Mouse (Mus musculus) CH12F3 (cell line): Measurements from ENCODE around the gene Ano6.

Source experiments
- in situ Hi-C: fragments of 300-500 bp; cut with MboI; formaldehyde crosslinking; loops from 2 replicates; pipeline ENCODE4 v1.14.3; 2020; ENCODE audit warnings: low sequenced_read_pairs

Gene Ano6

GRCm38 (mm10) chr15:95794611-95795565 lies 4.2 kb downstream of the Ano6 start:
- in situ Hi-C loops: loop anchor here (25.0 kb wide), 1 partner anchor 492 kb away; the partner anchor contains the start of gene Arid2

GRCm38 (mm10) chr15:95796062-95796461 lies 5.4 kb downstream of the Ano6 start:
- in situ Hi-C loops: loop anchor here (25.0 kb wide), 1 partner anchor 491 kb away; the partner anchor contains the start of gene Arid2

GRCm38 (mm10) chr15:95797144-95797983 lies 6.7 kb downstream of the Ano6 start:
- in situ Hi-C loops: loop anchor here (25.0 kb wide), 1 partner anchor 490 kb away; the partner anchor contains the start of gene Arid2

GRCm38 (mm10) chr15:95798266-95798665 lies 7.6 kb downstream of the Ano6 start:
- in situ Hi-C loops: loop anchor here (25.0 kb wide), 1 partner anchor 489 kb away; the partner anchor contains the start of gene Arid2

GRCm38 (mm10) chr15:95799632-95800031 lies 9.0 kb downstream of the Ano6 start:
- in situ Hi-C loops: loop anchor here (25.0 kb wide), 1 partner anchor 488 kb away; the partner anchor contains the start of gene Arid2

GRCm38 (mm10) chr15:95800051-95800450 lies 9.4 kb downstream of the Ano6 start:
- in situ Hi-C loops: no loop called here

GRCm38 (mm10) chr15:95801261-95801979 lies 10.8 kb downstream of the Ano6 start:
- in situ Hi-C loops: no loop called here

GRCm38 (mm10) chr15:95802140-95802539 lies 11.5 kb downstream of the Ano6 start:
- in situ Hi-C loops: no loop called here

GRCm38 (mm10) chr15:95802762-95803161 lies 12.1 kb downstream of the Ano6 start:
- in situ Hi-C loops: no loop called here

GRCm38 (mm10) chr15:95803484-95803883 lies 12.8 kb downstream of the Ano6 start:
- in situ Hi-C loops: no loop called here

- in situ Hi-C loops: no loop called here
These were observed 13.6 kb downstream of the Ano6 start for GRCm38 (mm10) chr15:95804255-95804654.

GRCm38 (mm10) chr15:95805022-95805471 lies 14.4 kb downstream of the Ano6 start:
- in situ Hi-C loops: no loop called here

- in situ Hi-C loops: no loop called here
These were observed 17.3 kb downstream of the Ano6 start for GRCm38 (mm10) chr15:95807908-95808307.

GRCm38 (mm10) chr15:95810357-95810761 lies 19.7 kb downstream of the Ano6 start:
- in situ Hi-C loops: no loop called here

GRCm38 (mm10) chr15:95812821-95813571 lies 22.4 kb downstream of the Ano6 start:
- in situ Hi-C loops: no loop called here

GRCm38 (mm10) chr15:95817501-95817900 lies 26.9 kb downstream of the Ano6 start:
- in situ Hi-C loops: no loop called here

GRCm38 (mm10) chr15:95819249-95820035 lies 28.8 kb downstream of the Ano6 start:
- in situ Hi-C loops: no loop called here

GRCm38 (mm10) chr15:95820142-95820541 lies 29.5 kb downstream of the Ano6 start:
- in situ Hi-C loops: no loop called here

GRCm38 (mm10) chr15:95820678-95821077 lies 30.0 kb downstream of the Ano6 start:
- in situ Hi-C loops: no loop called here
